Mouse (Mus musculus): ENCODE measurements around the gene Epha1. TPM values are rescaled to one million over a fixed set of nuclear protein-coding genes. Genes with fewer than 3 reads are reported as not detected.

Epha1 gene
- polyA plus RNA-seq, 1 experiment from 2014 or later: 13.7 TPM

DNA sequence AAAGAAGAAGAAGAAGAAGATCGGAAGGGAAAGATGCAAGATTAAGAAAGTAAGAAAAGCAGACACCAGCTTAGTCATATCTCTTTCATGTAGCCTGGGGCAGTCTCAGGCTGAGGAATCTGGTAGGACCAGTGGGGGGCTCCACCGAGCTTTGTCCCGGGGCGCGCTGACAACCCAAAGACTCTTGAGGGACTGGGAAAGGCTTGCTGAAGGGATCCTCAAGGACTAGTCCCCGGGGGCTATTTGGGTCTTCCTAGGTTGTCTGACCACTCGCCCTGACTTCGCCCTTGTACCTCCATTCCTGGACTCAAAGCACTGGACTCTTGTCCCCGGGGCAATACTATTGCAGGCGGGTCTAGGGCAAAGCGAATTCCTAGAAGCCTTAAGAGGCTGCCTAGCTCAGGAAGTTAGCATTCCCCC lies 24.1 kb downstream of the Epha1 start:
- peaks cover 9% of the 10 kb centered on the region; the same call in 1 of the 2 replicates for H3K36me3 ChIP-seq (ENCODE audit: control insufficient read depth, insufficient read depth)
- H3K4me2 ChIP-seq (replicated peaks; ENCODE audit: low read depth): peak overlapping the region; percentile 96
- ATAC-seq: peak; percentile 52
- peak overlapping the region; percentile 91 for H3K9ac ChIP-seq (ENCODE audit: low read depth, low read length)
- peak overlapping the region; percentile 89 for H3K4me3 ChIP-seq (ENCODE audit: low read depth, low read length)
- H3K27ac ChIP-seq (ENCODE audit: low read depth, low read length): peak overlapping the region; percentile 93
- no peaks in the 10 kb centered on the region for H3K27me3 ChIP-seq (replicated peaks; ENCODE audit: control insufficient read depth, insufficient read depth, low read length)
- WGBS: 0% methylated on average over 11 of the region's 11 CpGs
- peak; percentile 75 for TF ChIP-seq CTCF (IDR thresholded peaks at IDR 0.05; ENCODE audit: low read depth)
- no peaks in the 10 kb centered on the region for H3K9me3 ChIP-seq (ENCODE audit: control insufficient read depth)
- H3K4me1 ChIP-seq (replicated peaks; ENCODE audit: control insufficient read depth, insufficient read depth, low read length): peaks cover 20% of the 10 kb centered on the region

DNA sequence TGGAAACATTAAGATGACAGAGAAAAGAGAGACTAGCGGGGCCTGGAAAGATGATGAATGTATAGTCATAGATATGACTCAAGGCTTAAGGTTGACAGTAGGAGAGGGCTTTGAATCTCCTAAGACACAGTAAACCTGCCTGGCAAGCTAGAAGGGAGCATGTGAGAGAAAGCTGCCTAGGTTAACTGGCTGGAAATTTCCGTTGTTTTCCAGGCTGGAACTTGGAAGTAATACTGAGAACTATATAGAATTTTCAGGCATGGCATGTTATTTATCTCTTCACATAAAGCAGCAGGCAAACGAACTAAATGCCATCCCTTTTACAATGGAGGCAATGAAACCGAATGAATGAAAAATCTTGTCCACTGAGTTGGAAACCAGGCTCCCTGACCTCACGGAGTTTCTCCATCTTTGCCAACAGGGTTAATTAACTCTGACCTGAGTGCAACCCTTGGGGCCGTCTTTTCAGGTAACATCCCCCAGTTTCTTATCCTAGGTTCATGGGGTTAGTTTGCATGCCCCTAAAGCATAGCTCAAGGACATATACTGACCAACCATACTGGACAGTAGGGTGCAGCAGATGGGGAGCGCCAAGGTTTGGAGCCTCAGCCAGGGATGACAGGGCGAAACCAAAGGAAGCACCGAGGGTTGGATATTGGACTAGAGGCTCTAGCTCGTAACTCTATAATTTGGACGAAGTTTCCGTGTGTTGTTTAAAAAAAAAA lies 24.6 kb downstream of the Epha1 start:
- ATAC-seq: no peak

DNA sequence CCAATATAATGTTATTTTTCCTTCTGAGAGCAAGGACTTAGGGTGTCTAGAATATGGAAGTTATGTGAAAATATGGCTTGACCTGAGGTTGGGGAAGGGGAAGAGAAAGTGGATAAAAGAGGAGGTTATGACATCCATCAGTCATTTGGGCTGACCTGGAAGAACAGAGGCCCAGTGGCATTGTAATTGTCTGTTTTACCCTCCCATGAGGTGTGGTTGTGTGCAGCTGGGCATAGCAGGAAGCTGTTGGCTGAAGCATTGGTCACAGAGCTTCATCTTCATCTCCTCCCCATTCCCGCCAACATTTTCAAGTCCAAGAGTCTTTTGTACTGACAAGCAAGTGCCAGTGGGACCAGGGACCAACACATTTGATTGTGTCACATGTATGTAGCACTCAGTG lies 28.8 kb downstream of the Epha1 start:
- Histone ChIP-seq H3K9ac (ENCODE audit: low read depth, low read length) (no peak overlapping the region), H3K9me3 (ENCODE audit: control insufficient read depth) (no peaks in the 10 kb centered on the region), H3K4me1 (replicated peaks; ENCODE audit: control insufficient read depth, insufficient read depth, low read length) (no peaks in the 10 kb centered on the region), H3K27me3 (replicated peaks; ENCODE audit: control insufficient read depth, insufficient read depth, low read length) (no peaks in the 10 kb centered on the region), H3K4me3 (ENCODE audit: low read depth, low read length) (no peak overlapping the region), H3K27ac (ENCODE audit: low read depth, low read length) (no peak overlapping the region), H3K36me3 (ENCODE audit: control insufficient read depth, insufficient read depth) (no peaks in the 10 kb centered on the region), H3K4me2 (replicated peaks; ENCODE audit: low read depth) (no peak overlapping the region)
- WGBS: 95% methylated on average over 1 of the region's 1 CpGs
- no peak for TF ChIP-seq CTCF (IDR thresholded peaks at IDR 0.05; ENCODE audit: low read depth)
- ATAC-seq: no peak

More for the DNA sequence above, 24.6 kb downstream of the Epha1 start:
- no peak for TF ChIP-seq CTCF (IDR thresholded peaks at IDR 0.05; ENCODE audit: low read depth)
- no peak overlapping the region for H3K27ac ChIP-seq (ENCODE audit: low read depth, low read length)
- H3K4me3 ChIP-seq (ENCODE audit: low read depth, low read length): peak overlapping the region; percentile 89; the same call in 1 of the 2 replicates
- peaks cover 6% of the 10 kb centered on the region; the same call in 1 of the 2 replicates for H3K36me3 ChIP-seq (ENCODE audit: control insufficient read depth, insufficient read depth)
- WGBS: 43% methylated on average over 12 of the region's 12 CpGs
- H3K4me1 ChIP-seq (replicated peaks; ENCODE audit: control insufficient read depth, insufficient read depth, low read length): peaks cover 18% of the 10 kb centered on the region
- H3K9me3 ChIP-seq (ENCODE audit: control insufficient read depth): no peaks in the 10 kb centered on the region
- H3K9ac ChIP-seq (ENCODE audit: low read depth, low read length): no peak overlapping the region
- no peaks in the 10 kb centered on the region for H3K27me3 ChIP-seq (replicated peaks; ENCODE audit: control insufficient read depth, insufficient read depth, low read length)
- peak overlapping the region; percentile 96; the same call in 1 of the 2 replicates for H3K4me2 ChIP-seq (replicated peaks; ENCODE audit: low read depth)

DNA sequence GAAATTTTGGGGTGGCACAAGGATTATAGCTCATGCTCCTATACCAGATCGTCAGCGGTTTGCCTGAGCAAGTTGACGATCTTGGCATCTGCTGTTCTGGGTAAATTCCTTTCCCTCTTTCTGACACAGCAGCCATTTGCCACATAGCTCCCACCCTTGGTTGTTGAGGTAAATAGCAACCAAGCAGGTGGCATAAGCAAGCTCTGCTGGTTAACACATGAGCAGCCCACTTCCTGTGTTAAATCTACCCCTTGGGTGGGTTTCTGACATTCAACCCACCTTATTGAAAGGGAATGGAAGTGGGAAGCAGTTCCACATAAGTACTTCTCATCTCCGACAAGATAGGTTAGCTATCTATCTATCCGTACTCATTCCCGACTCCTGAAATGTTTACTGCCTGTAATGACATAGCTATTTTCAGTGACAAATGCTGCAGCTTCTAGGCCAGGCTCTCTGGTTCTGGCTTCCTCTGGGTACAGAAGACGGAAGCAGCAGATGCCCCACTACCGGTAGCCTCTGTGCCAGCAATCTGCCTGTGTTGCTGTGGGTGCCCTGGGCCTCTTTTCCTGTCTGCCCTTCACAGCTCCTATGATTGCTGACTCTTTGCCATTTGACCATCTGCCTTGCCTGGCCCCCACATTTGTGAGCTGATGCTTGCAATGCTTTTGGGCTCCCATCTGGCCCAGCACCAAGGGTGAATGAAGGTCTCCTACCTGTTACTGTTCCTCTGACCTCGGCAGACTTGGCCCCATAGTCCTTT lies 29.5 kb downstream of the Epha1 start:
- H3K27ac ChIP-seq (ENCODE audit: low read depth, low read length): no peak overlapping the region
- H3K36me3 ChIP-seq (ENCODE audit: control insufficient read depth, insufficient read depth): no peaks in the 10 kb centered on the region
- H3K4me2 ChIP-seq (replicated peaks; ENCODE audit: low read depth): no peak overlapping the region
- H3K9me3 ChIP-seq (ENCODE audit: control insufficient read depth): no peaks in the 10 kb centered on the region
- no peaks in the 10 kb centered on the region for H3K4me1 ChIP-seq (replicated peaks; ENCODE audit: control insufficient read depth, insufficient read depth, low read length)
- H3K9ac ChIP-seq (ENCODE audit: low read depth, low read length): no peak overlapping the region
- 69% methylated on average over 9 of the region's 9 CpGs for WGBS
- no peaks in the 10 kb centered on the region for H3K27me3 ChIP-seq (replicated peaks; ENCODE audit: control insufficient read depth, insufficient read depth, low read length)
- H3K4me3 ChIP-seq (ENCODE audit: low read depth, low read length): no peak overlapping the region
- TF ChIP-seq CTCF (IDR thresholded peaks at IDR 0.05; ENCODE audit: low read depth): no peak
- no peak for ATAC-seq

DNA sequence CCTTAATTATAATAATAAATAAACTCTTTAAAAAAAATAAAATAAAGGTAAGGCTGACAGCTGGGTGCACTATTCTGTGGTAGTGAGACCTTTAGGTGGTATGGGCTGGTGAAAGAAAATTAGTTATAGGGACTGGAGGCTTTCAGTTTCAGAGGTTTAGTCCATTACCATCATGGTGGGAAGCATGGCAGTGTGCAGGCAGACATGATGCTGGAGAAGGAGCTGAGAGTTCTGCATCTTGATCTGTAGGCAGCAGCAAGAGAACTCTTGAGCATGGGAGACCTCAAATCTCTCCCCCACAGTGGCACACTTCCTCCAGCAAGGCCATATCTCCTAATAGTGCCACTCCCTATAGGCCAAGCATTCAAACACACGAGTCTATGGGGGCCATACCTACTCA lies 30.9 kb downstream of the Epha1 start:
- Histone ChIP-seq H3K4me1 (replicated peaks; ENCODE audit: control insufficient read depth, insufficient read depth, low read length) (no peaks in the 10 kb centered on the region), H3K4me3 (ENCODE audit: low read depth, low read length) (no peak overlapping the region), H3K27ac (ENCODE audit: low read depth, low read length) (no peak overlapping the region), H3K27me3 (replicated peaks; ENCODE audit: control insufficient read depth, insufficient read depth, low read length) (no peaks in the 10 kb centered on the region), H3K4me2 (replicated peaks; ENCODE audit: low read depth) (no peak overlapping the region), H3K9me3 (ENCODE audit: control insufficient read depth) (no peaks in the 10 kb centered on the region), H3K36me3 (ENCODE audit: control insufficient read depth, insufficient read depth) (no peaks in the 10 kb centered on the region), H3K9ac (ENCODE audit: low read depth, low read length) (no peak overlapping the region)
- WGBS: 33% methylated on average over 1 of the region's 1 CpGs
- no peak for TF ChIP-seq CTCF (IDR thresholded peaks at IDR 0.05; ENCODE audit: low read depth)
- no peak for ATAC-seq

DNA sequence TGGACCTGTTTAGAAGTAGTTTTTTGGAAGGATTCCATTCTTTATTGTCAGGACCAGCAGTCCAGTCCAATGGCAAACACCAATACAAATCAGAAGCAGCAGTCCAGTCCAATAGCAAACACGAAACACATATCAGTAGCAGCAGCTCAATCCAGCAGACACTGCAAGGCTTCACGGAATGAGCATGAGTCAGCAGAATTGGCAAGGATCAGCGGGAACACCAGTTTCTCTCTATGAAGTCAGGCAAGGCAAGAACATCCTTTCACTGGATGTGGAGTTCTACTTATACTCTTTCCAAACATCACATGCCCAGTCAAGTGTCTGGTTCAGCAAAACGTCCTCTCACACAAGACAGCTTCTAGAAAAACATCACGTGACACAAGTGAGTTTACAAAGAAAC lies 33.1 kb downstream of the Epha1 start:
- TF ChIP-seq CTCF (IDR thresholded peaks at IDR 0.05; ENCODE audit: low read depth): no peak
- H3K9ac ChIP-seq (ENCODE audit: low read depth, low read length): no peak overlapping the region
- no peaks in the 10 kb centered on the region for H3K4me1 ChIP-seq (replicated peaks; ENCODE audit: control insufficient read depth, insufficient read depth, low read length)
- no peaks in the 10 kb centered on the region for H3K27me3 ChIP-seq (replicated peaks; ENCODE audit: control insufficient read depth, insufficient read depth, low read length)
- no peak overlapping the region for H3K4me2 ChIP-seq (replicated peaks; ENCODE audit: low read depth)
- no peak overlapping the region for H3K4me3 ChIP-seq (ENCODE audit: low read depth, low read length)
- ATAC-seq: no peak
- 64% methylated on average over 5 of the region's 5 CpGs for WGBS
- H3K9me3 ChIP-seq (ENCODE audit: control insufficient read depth): no peaks in the 10 kb centered on the region
- H3K36me3 ChIP-seq (ENCODE audit: control insufficient read depth, insufficient read depth): no peaks in the 10 kb centered on the region
- H3K27ac ChIP-seq (ENCODE audit: low read depth, low read length): no peak overlapping the region
